Mouse (Mus musculus): Measurements from ENCODE around the gene Pyroxd2.
"Not testable (repeated sequence)": the region's sequence is repeated elsewhere in the genome, so short reads cannot be mapped to it uniquely, and the experiment has no call there.

Gene Pyroxd2

GRCm38 (mm10) chr19:42752363-42752931 lies at the start of gene Pyroxd2:
Gene Pyroxd2 (minus strand): TSS chr19:42752775.
- CTCF ChIA-PET: no interaction called here

- CTCF ChIA-PET: interaction anchor here (0.7 kb wide), 1 partner anchor 177 kb away, joined by 3 read pairs; no protein-coding TSS in a partner anchor
Observed at GRCm38 (mm10) chr19:42797866-42798265, 45.3 kb upstream of the Pyroxd2 start.

- CTCF ChIA-PET: interaction anchor here (0.6 to 1.5 kb wide), 4 partner anchors 14 to 602 kb away, joined by 3 to 4 read pairs (median 3); no protein-coding TSS in a partner anchor
Observed at GRCm38 (mm10) chr19:42795801-42796200, 43.2 kb upstream of the Pyroxd2 start.

GRCm38 (mm10) chr19:42794914-42795613 lies 42.5 kb upstream of the Pyroxd2 start:
- CTCF ChIA-PET: interaction anchor here (0.6 to 1.5 kb wide), 4 partner anchors 13 to 602 kb away, joined by 3 to 4 read pairs (median 3); no protein-coding TSS in a partner anchor

GRCm38 (mm10) chr19:42788311-42788710 lies 35.7 kb upstream of the Pyroxd2 start:
- CTCF ChIA-PET: no interaction called here

- CTCF ChIA-PET: no interaction called here
Observed at GRCm38 (mm10) chr19:42785562-42786220, 33.1 kb upstream of the Pyroxd2 start.

- CTCF ChIA-PET: no interaction called here
Observed at GRCm38 (mm10) chr19:42785129-42785528, 32.6 kb upstream of the Pyroxd2 start.

- CTCF ChIA-PET: not testable (repeated sequence)
Observed at GRCm38 (mm10) chr19:42780156-42780538, 27.6 kb upstream of the Pyroxd2 start.

- CTCF ChIA-PET: interaction anchor here (0.5 kb wide), 1 partner anchor 1414 kb away, joined by 13 read pairs; no protein-coding TSS in a partner anchor
Observed at GRCm38 (mm10) chr19:42779531-42780155, 27.1 kb upstream of the Pyroxd2 start, which contains the start of gene Hps1. Gene Hps1 (minus strand): TSS chr19:42779978.

GRCm38 (mm10) chr19:42777801-42778200 lies 25.2 kb upstream of the Pyroxd2 start:
- CTCF ChIA-PET: interaction anchor here (0.7 kb wide), 1 partner anchor 60 kb away, joined by 3 read pairs; no protein-coding TSS in a partner anchor

GRCm38 (mm10) chr19:42776813-42777212 lies 24.2 kb upstream of the Pyroxd2 start:
- CTCF ChIA-PET: no interaction called here

- CTCF ChIA-PET: no interaction called here
Observed at GRCm38 (mm10) chr19:42770141-42770872, 17.7 kb upstream of the Pyroxd2 start.

GRCm38 (mm10) chr19:42769648-42770047 lies 17.1 kb upstream of the Pyroxd2 start:
- CTCF ChIA-PET: no interaction called here

- CTCF ChIA-PET: no interaction called here
Observed at GRCm38 (mm10) chr19:42767361-42767760, 14.8 kb upstream of the Pyroxd2 start.

GRCm38 (mm10) chr19:42764398-42764797 lies 11.8 kb upstream of the Pyroxd2 start:
- CTCF ChIA-PET: interaction anchor here (0.5 to 0.7 kb wide), 3 partner anchors 32 to 557 kb away, joined by 3 to 5 read pairs (median 3); no protein-coding TSS in a partner anchor

GRCm38 (mm10) chr19:42756671-42757070 lies 4.1 kb upstream of the Pyroxd2 start:
- CTCF ChIA-PET: no interaction called here

GRCm38 (mm10) chr19:42755148-42755870 lies 2.7 kb upstream of the Pyroxd2 start:
- CTCF ChIA-PET: no interaction called here

- CTCF ChIA-PET: no interaction called here
Observed at GRCm38 (mm10) chr19:42753141-42753917, 754 bp upstream of the Pyroxd2 start.

- CTCF ChIA-PET: no interaction called here
Observed at GRCm38 (mm10) chr19:42750196-42750595, 2.4 kb downstream of the Pyroxd2 start.

- CTCF ChIA-PET: no interaction called here
Observed at GRCm38 (mm10) chr19:42746702-42747101, 5.9 kb downstream of the Pyroxd2 start.

Data from spleen, embryonic (tissue).